ENCODE assay signal across 7 mouse cellular contexts in the genomic region with DNA sequence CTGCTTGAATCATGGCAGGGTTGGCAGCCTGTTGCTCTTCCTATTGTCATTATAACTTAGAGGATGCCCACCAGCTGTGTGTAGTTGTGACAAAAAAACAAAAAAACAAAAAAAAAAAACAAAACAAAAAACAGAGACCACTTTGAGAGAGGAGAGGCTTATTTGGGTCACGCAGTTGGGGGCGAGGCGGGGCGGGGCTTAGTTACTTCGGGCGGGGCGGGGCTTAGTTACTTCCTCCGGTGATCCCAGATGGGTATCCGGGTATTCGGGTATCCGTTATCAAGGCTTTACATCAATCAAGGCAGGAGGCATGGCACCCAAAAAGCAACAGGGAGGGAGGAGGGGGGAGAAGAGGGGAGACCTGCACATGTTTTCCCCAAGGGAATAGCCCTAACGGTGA. TPM values are rescaled to one million over a fixed set of nuclear protein-coding genes. Genes with fewer than 3 reads are reported as not detected.
DNase-seq lines count a peak whose midpoint lies in the region; ATAC-seq and TF ChIP-seq lines count a peak whose summit lies in the region.

No protein-coding gene starts in this region.

- no peak for TF ChIP-seq CTCF in layer of hippocampus, adult 2 months (conservative IDR thresholded peaks at IDR 0.05)

- 15% methylated on average over 12 of the region's 12 CpGs for WGBS in embryonic facial prominence, embryonic 13.5 days
- WGBS in hindbrain, embryonic 13.5 days = 26% methylated on average over 12 of the region's 12 CpGs
- WGBS in midbrain, embryonic 14.5 days = 18% methylated on average over 12 of the region's 12 CpGs

- no peak for DNase-seq in layer of hippocampus, adult 2 months (ENCODE audit: low spot score in 2 of 2)
- no peak for DNase-seq in layer of hippocampus, postnatal 36 days
- DNase-seq in midbrain, embryonic 14.5 days = no peak
- DNase-seq in urinary bladder, adult 18-20 months (ENCODE audit: low spot score in 2 of 2) = no peak
- DNase-seq in embryo, embryonic 10.5 days (ENCODE audit: low spot score) = no peak

- H3K27me3 ChIP-seq in embryonic facial prominence, embryonic 13.5 days = no peaks in the 10 kb centered on the region
- no peaks in the 10 kb centered on the region for H3K27me3 ChIP-seq in hindbrain, embryonic 13.5 days
- H3K27me3 ChIP-seq in midbrain, embryonic 14.5 days (ENCODE audit: control insufficient read depth, insufficient read depth, low read length) = no peaks in the 10 kb centered on the region

- 0 out of 2 replicates have a peak overlapping the region, but pooled peaks have one; percentile 17 for H3K9ac ChIP-seq in embryonic facial prominence, embryonic 13.5 days
- H3K9ac ChIP-seq in hindbrain, embryonic 13.5 days = no peak overlapping the region
- no peak overlapping the region for H3K9ac ChIP-seq in midbrain, embryonic 14.5 days (replicated peaks; ENCODE audit: low read length)

- peaks cover 23% of the 10 kb centered on the region for H3K4me1 ChIP-seq in embryonic facial prominence, embryonic 13.5 days
- H3K4me1 ChIP-seq in hindbrain, embryonic 13.5 days (replicated peaks) = peaks cover 78% of the 10 kb centered on the region
- H3K4me1 ChIP-seq in midbrain, embryonic 14.5 days (ENCODE audit: control insufficient read depth, insufficient read depth, low read length) = peaks cover 23% of the 10 kb centered on the region

- no peak for ATAC-seq in embryonic facial prominence, embryonic 13.5 days (ENCODE audit: insufficient number of reproducible peaks, insufficient read depth, low FRiP score, low TSS enrichment, low read depth)
- no peak for ATAC-seq in hindbrain, embryonic 13.5 days (ENCODE audit: low FRiP score)
- no peak for ATAC-seq in midbrain, embryonic 14.5 days (ENCODE audit: low FRiP score, low TSS enrichment)

- H3K9me3 ChIP-seq in embryonic facial prominence, embryonic 13.5 days = no peaks in the 10 kb centered on the region
- H3K9me3 ChIP-seq in hindbrain, embryonic 13.5 days = no peaks in the 10 kb centered on the region
- H3K9me3 ChIP-seq in midbrain, embryonic 14.5 days (ENCODE audit: control insufficient read depth, low read length) = no peaks in the 10 kb centered on the region

- H3K4me3 ChIP-seq in layer of hippocampus, adult 2 months = peak overlapping the region; percentile 41
- peak overlapping the region; percentile 30 for H3K4me3 ChIP-seq in embryonic facial prominence, embryonic 13.5 days
- no peak overlapping the region for H3K4me3 ChIP-seq in hindbrain, embryonic 13.5 days
- no peak overlapping the region for H3K4me3 ChIP-seq in midbrain, embryonic 14.5 days (replicated peaks; ENCODE audit: low read depth, low read length)

- H3K4me2 ChIP-seq in embryonic facial prominence, embryonic 13.5 days = peak overlapping the region; percentile 55
- peak overlapping the region; percentile 8; the same call in 1 of the 2 replicates for H3K4me2 ChIP-seq in hindbrain, embryonic 13.5 days
- H3K4me2 ChIP-seq in midbrain, embryonic 14.5 days (ENCODE audit: low read length) = peak overlapping the region; percentile 21; the same call in 1 of the 2 replicates

- H3K27ac ChIP-seq in layer of hippocampus, adult 2 months = no peak overlapping the region
- 0 out of 2 replicates have a peak overlapping the region, but pooled peaks have one; percentile 34 for H3K27ac ChIP-seq in embryonic facial prominence, embryonic 13.5 days
- H3K27ac ChIP-seq in hindbrain, embryonic 13.5 days = peak overlapping the region; percentile 58; the same call in 1 of the 2 replicates
- peak overlapping the region; percentile 20; the same call in 1 of the 2 replicates for H3K27ac ChIP-seq in midbrain, embryonic 14.5 days (replicated peaks; ENCODE audit: low read depth, low read length)

- H3K36me3 ChIP-seq in embryonic facial prominence, embryonic 13.5 days = no peaks in the 10 kb centered on the region
- H3K36me3 ChIP-seq in hindbrain, embryonic 13.5 days = no peaks in the 10 kb centered on the region
- no peaks in the 10 kb centered on the region for H3K36me3 ChIP-seq in midbrain, embryonic 14.5 days (ENCODE audit: control insufficient read depth, insufficient read depth, low read length)

RNA-seq across cellular contexts. Expression of a gene that starts 46.3 kb away (rescaled TPM):
- 10 to 100 TPM; 89.9 to 92.4 TPM for total RNA-seq in layer of hippocampus, adult 2 months (2021)
- 10 to 100 TPM; 90.0 to 90.5 TPM for total RNA-seq in layer of hippocampus, postnatal 36 days (2021)
- 20.3 and 26.1 TPM in 2 replicates for polyA plus RNA-seq in embryonic facial prominence, embryonic 13.5 days (2015; fragmentation: Nextera tagmentation; extraction: Ambion mirVana)
- 77.6 and 79.2 TPM in 2 replicates for polyA plus RNA-seq in hindbrain, embryonic 13.5 days (2015; fragmentation: Nextera tagmentation; extraction: Ambion mirVana)
- 52.1 and 60.0 TPM in 2 replicates for polyA plus RNA-seq in midbrain, embryonic 14.5 days (2014; fragmentation: Nextera tagmentation; extraction: Ambion mirVana)

Comparison
In these comparisons a context has a peak if more than half of its experiments do, and no peak if none do; other contexts are left out.
1. H3K4me3 ChIP-seq: peak in layer of hippocampus, adult 2 months (single experiment) and embryonic facial prominence, embryonic 13.5 days (single experiment); none in hindbrain, embryonic 13.5 days (single experiment) and midbrain, embryonic 14.5 days (single experiment).
2. Peak in every context shown above with its lines, with median percentiles within 50 percentile points of each other: H3K4me2 ChIP-seq.